Mouse (Mus musculus) intestine, postnatal 0 days (tissue): ENCODE data around the gene Naa40. TPM values are rescaled to one million over a fixed set of nuclear protein-coding genes. Genes with fewer than 3 reads are reported as not detected.

Experiments used
- ATAC-seq: fragments of 200-750 bp; cut with Nextera tagmentation; 2 replicates; pipeline ENCODE4 v1.8.0; 2017; ENCODE audit warnings: mild to moderate bottlenecking, moderate TSS enrichment, moderate library complexity
- H3K27ac ChIP-seq: fragments of 300-500 bp; sonication (generic); 2 replicates; pipeline ENCODE4 v1.5.1; 2014; ENCODE audit warnings: mild to moderate bottlenecking, low read depth, low read length, moderate library complexity
- H3K27me3 ChIP-seq: fragments of 300-500 bp; sonication (generic); replicated peaks from 2 replicates; pipeline ENCODE4 v1.6.1; 2014; ENCODE audit warnings: low read length, mixed read lengths; ENCODE audit not compliant: control insufficient read depth, insufficient read depth
- H3K36me3 ChIP-seq: fragments of 300-500 bp; sonication (generic); 2 replicates; pipeline ENCODE4 v1.6.1; 2014; ENCODE audit warnings: mild to moderate bottlenecking, moderate library complexity; ENCODE audit not compliant: control insufficient read depth, insufficient read depth
- H3K4me1 ChIP-seq: fragments of 300-500 bp; sonication (generic); replicated peaks from 2 replicates; pipeline ENCODE4 v1.6.1; 2014; ENCODE audit warnings: antibody characterized with exemption, low read length, mixed read lengths; ENCODE audit not compliant: control insufficient read depth, insufficient read depth
- H3K4me2 ChIP-seq: fragments of 300-500 bp; sonication (generic); replicated peaks from 2 replicates; pipeline ENCODE4 v1.6.1; 2014; ENCODE audit warnings: low read depth, mild to moderate bottlenecking, moderate library complexity
- H3K4me3 ChIP-seq: fragments of 300-500 bp; sonication (generic); 2 replicates; pipeline ENCODE4 v1.5.1; 2014; ENCODE audit warnings: low read depth, low read length
- H3K9ac ChIP-seq: fragments of 300-500 bp; sonication (generic); 2 replicates; pipeline ENCODE4 v1.6.1; 2014; ENCODE audit warnings: mild to moderate bottlenecking, low read depth, low read length
- H3K9me3 ChIP-seq: fragments of 300-500 bp; sonication (generic); 2 replicates; pipeline ENCODE4 v1.6.1; 2016; ENCODE audit warnings: mixed run types; ENCODE audit not compliant: control insufficient read depth
- CTCF ChIP-seq: sonication (generic); IDR thresholded peaks from 2 replicates; pipeline ENCODE4 v1.5.1; 2016; ENCODE audit warnings: low read depth, mild to moderate bottlenecking, control low read depth, antibody characterized with exemption, moderate library complexity
- WGBS: fragments of 180-500 bp; shearing (Covaris S2); extraction: QIAGEN DNeasy Blood & Tissue Kit; methylation state at CpG from one replicate; pipeline ENCODE4 v1.1.7; 2014; 5-methylcytosine and 5-hydroxymethylcytosine counted together
- polyA plus RNA-seq: library from polyadenylated mRNA; unstranded; fragments of >200 nt; fragmentation: Nextera tagmentation; extraction: Ambion mirVana; gene quantifications from 2 replicates; pipeline ENCODE4 v1.2.1, GENCODE M21; 2015

The Naa40 gene
- polyA plus RNA-seq, 1 experiment from 2014 or later = 18.6 TPM

DNA sequence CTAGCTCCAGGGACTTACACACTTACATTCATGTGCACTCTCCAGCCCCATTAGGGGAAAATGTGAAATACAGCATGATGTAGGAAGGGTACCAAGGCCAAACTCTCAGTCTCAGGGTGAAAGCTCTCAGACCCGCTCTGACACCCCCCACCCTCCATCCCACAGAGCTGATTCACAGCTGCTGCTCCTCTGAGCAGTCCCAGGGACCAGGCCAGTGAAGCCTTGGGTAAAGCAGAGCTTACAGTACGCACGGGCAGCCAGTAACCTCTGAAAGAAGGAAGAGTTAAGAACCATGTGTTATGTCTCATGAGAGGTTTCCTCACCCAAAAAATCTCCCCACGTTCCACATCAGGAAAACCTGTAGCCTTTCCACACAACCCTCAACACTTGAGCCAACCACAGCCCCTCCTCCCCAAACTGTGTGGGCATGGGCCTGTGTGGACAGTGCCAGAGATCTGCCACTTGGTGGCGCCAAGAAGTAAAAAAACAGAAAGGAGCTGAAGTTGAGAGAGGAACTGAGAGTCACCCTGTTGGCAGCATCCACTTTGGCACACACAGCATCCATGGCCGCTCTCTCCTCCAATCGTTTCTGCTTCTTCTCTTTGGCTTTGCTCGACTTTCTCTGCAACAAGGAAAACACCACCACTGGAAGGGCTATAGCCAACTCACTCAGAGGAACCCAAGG, 6.3 kb downstream of the Naa40 start:
- Histone ChIP-seq H3K36me3 (peaks cover 59% of the 10 kb centered on the region), H3K9ac (no peak overlapping the region), H3K4me3 (no peak overlapping the region), H3K27me3 (no peaks in the 10 kb centered on the region), H3K27ac (no peak overlapping the region), H3K4me2 (no peak overlapping the region), H3K4me1 (no peaks in the 10 kb centered on the region), H3K9me3 (no peaks in the 10 kb centered on the region)
- TF ChIP-seq CTCF = peak; percentile 83
- ATAC-seq = peak; percentile 57
- 58% methylated on average over 8 of the region's 8 CpGs for WGBS

DNA sequence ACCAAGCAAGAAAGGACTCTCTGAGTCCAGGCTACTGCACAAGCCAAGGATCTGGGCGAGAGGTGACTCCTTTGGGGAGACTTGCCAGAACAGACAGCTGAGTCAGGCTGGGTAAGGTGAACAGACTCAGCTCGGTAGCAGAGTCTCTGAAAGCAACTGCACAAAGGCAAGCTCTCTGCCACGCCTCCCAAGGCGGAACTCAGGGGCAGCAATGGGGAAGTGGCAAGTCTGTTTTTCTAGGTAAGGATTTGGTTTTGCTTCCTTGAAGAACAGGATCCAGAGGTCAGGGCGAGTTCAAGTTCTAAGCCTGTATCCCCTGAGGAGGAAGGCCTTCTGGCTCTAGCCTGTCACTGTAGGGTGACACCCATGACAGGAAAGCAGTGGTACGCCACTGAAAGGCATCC, 14.5 kb downstream of the Naa40 start:
- no peaks in the 10 kb centered on the region for H3K9me3 ChIP-seq
- WGBS = 46% methylated on average over 6 of the region's 6 CpGs
- no peak for TF ChIP-seq CTCF
- no peak overlapping the region for H3K9ac ChIP-seq
- H3K4me3 ChIP-seq = no peak overlapping the region
- no peaks in the 10 kb centered on the region for H3K27me3 ChIP-seq
- H3K27ac ChIP-seq = peak overlapping the region; percentile 91
- H3K4me2 ChIP-seq = 0 out of 2 replicates have a peak overlapping the region, but pooled peaks have one; percentile 9
- H3K36me3 ChIP-seq = peaks cover 42% of the 10 kb centered on the region
- peaks cover 4% of the 10 kb centered on the region; the same call in 1 of the 2 replicates for H3K4me1 ChIP-seq
- ATAC-seq = peak; percentile 79

DNA sequence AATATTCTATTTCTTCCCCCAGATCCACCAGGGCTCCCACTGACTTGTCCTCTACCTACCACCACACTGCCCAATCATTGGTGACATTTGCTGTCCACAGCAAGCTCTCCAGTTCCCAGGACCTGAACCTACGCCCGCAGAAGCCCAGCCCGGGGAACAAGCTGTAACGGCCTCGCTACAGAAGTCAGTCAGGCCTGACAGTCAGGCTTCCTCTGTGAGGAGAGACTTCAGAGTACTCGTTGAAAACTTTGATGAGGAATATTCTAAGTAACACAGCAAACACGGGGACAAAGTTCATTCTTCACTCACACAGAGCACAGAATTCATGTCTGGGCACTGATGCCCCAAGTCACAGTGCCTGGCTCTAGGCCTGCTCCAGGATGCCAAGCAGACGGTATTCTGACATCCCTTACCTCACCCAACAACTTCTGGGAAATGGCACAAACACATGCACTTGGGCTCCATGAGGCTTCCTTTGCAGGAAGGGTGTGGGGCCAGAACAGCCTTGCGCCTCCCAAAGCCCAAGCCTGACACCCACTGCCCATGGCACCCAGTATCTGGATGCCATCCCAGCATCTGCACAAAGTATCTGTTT, 15.8 kb downstream of the Naa40 start:
- Histone ChIP-seq H3K27ac (no peak overlapping the region), H3K4me2 (no peak overlapping the region)
- no peak for ATAC-seq

DNA sequence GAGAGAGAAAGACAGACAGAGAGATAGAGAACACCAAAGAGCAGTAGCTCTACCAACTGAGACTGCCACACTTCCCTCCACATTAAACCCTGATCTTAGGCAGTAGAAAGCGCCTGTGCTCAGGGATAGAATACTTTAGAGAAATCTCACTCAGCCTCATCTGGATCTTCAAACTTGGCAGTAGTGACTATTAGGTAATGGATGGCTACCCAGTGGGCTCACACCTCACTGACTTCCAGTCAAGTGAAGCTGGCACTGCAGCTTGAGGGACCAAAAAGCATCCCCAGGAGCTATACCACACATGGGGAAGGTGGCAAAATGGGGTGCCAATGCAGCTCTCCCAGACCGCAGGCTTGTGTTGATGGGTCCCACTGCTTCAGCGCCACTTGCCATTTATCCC, 16.7 kb downstream of the Naa40 start:
- H3K27ac ChIP-seq = no peak overlapping the region
- H3K27me3 ChIP-seq = no peaks in the 10 kb centered on the region
- peaks cover 4% of the 10 kb centered on the region; the same call in 1 of the 2 replicates for H3K4me1 ChIP-seq
- H3K9me3 ChIP-seq = no peaks in the 10 kb centered on the region
- H3K9ac ChIP-seq = no peak overlapping the region
- no peak for TF ChIP-seq CTCF
- H3K4me2 ChIP-seq = no peak overlapping the region
- H3K36me3 ChIP-seq = peaks cover 20% of the 10 kb centered on the region
- no peak for ATAC-seq
- WGBS = 94% methylated on average over 3 of the region's 3 CpGs
- no peak overlapping the region for H3K4me3 ChIP-seq

More for the DNA sequence above, 15.8 kb downstream of the Naa40 start:
- H3K36me3 ChIP-seq = peaks cover 29% of the 10 kb centered on the region
- H3K27me3 ChIP-seq = no peaks in the 10 kb centered on the region
- no peak for TF ChIP-seq CTCF
- peaks cover 4% of the 10 kb centered on the region; the same call in 1 of the 2 replicates for H3K4me1 ChIP-seq
- WGBS = 75% methylated on average over 9 of the region's 9 CpGs
- H3K9ac ChIP-seq = no peak overlapping the region
- H3K4me3 ChIP-seq = no peak overlapping the region
- H3K9me3 ChIP-seq = no peaks in the 10 kb centered on the region

DNA sequence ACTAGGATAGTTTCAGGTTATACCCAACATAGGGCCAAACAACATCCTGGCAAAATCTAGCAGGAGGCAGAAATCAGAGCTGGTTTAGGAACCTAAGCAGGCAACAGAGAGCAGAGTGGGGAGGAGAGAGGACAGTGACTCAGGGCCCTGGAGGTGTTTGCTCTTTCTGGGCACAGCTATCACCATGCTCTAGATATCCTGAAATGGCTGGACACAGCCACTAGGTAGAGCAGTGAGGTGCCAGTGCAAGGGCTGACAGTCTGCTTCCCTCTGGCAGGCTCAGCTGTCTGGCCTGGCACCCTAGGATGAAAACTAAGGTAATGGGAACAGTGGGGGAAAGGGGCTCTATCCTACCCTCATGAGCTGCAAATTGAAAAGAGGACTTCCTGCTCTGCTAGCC, 17.5 kb downstream of the Naa40 start:
- Histone ChIP-seq H3K4me3 (no peak overlapping the region), H3K9ac (no peak overlapping the region), H3K27me3 (no peaks in the 10 kb centered on the region), H3K36me3 (peaks cover 13% of the 10 kb centered on the region), H3K4me2 (no peak overlapping the region), H3K4me1 (peaks cover 4% of the 10 kb centered on the region; the same call in 1 of the 2 replicates), H3K27ac (no peak overlapping the region), H3K9me3 (no peaks in the 10 kb centered on the region)
- TF ChIP-seq CTCF = peak; percentile 39
- ATAC-seq = no peak

DNA sequence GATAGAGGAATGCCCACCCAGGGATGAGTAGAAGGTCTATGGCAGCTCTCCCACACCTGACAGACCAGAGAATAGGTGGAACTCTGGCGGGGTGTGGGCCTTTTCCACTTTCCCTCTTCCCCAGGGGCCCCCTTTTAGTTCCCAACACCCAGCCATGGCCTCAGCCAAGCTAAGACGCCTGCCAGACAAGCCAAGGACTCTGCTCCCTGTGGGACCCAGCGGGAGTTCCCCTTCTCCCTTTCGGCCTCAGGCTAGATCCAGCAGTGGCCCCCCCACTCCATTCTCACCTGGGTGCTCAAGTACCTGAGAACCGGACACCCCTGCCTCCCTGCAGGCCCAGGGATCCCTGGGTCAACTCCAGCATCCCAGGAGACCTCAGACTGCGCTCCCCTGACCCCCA, 18.8 kb downstream of the Naa40 start:
- H3K27ac ChIP-seq = no peak overlapping the region
- no peak overlapping the region for H3K4me3 ChIP-seq
- H3K4me2 ChIP-seq = no peak overlapping the region
- H3K36me3 ChIP-seq = peaks cover 1% of the 10 kb centered on the region; the same call in 1 of the 2 replicates
- TF ChIP-seq CTCF = no peak
- ATAC-seq = no peak
- no peaks in the 10 kb centered on the region for H3K9me3 ChIP-seq
- 82% methylated on average over 6 of the region's 6 CpGs for WGBS
- no peaks in the 10 kb centered on the region for H3K27me3 ChIP-seq
- no peak overlapping the region for H3K9ac ChIP-seq
- peaks cover 4% of the 10 kb centered on the region; the same call in 1 of the 2 replicates for H3K4me1 ChIP-seq
